Comparison of ENCODE assay signal across 8 mouse cellular contexts in the genomic region with DNA sequence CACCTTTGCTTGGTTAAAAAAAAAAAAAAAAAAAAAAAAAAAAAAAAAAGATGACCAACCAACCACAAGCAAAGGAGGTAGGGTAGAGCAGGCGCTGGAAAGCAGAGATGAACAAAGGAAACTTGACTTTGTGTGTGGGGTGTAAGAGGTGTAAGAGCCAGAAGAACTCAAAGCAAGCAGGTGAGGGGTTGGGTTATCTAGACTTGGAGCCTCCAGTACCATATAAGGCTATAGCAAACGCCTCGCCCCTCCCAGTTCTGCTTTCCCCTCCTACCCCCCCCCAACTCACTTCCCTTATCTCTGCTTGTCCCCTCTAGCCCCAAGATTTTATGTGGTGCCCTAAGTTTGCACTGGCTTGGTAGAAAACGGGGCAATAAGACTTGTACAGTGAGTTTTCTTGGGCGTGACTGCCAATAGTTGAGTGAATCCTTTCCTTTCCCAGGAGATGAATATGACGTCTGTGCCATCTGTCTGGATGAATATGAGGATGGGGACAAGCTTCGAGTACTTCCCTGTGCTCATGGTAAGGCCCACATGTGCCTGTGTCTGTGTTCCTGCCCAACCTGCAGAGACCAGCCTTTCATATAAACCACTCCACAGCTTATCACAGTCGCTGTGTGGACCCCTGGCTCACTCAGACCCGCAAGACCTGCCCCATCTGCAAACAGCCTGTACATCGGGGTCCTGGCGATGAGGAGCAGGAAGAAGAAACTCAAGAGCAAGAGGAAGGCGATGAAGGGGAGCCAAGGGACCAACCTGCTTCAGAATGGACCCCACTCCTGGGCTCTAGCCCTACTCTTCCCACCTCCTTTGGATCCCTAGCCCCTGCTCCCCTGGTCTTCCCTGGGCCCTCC. TPM values are rescaled to one million over a fixed set of nuclear protein-coding genes. Genes with fewer than 3 reads are reported as not detected.
DNase-seq lines count a peak whose midpoint lies in the region; ATAC-seq and TF ChIP-seq lines count a peak whose summit lies in the region.

No protein-coding gene starts in this region.

- H3K79me3 ChIP-seq in C2C12 (ENCODE audit: low read depth): peaks cover 56% of the 10 kb centered on the region

- peaks cover 90% of the 10 kb centered on the region for H3K79me2 ChIP-seq in C2C12 (ENCODE audit: control insufficient read depth, insufficient read depth)

- no peak for DNase-seq in heart, postnatal 36 days
- DNase-seq in adrenal gland, adult 8-10 months: no peak
- DNase-seq in adrenal gland, adult 2 months: no peak
- no peak for DNase-seq in cerebellum, adult 11 months

- peaks cover 41% of the 10 kb centered on the region for H3K4me1 ChIP-seq in heart, embryonic 11.5 days (ENCODE audit: control insufficient read depth, insufficient read depth, low read length)
- H3K4me1 ChIP-seq in embryonic facial prominence, embryonic 12.5 days: peaks cover 36% of the 10 kb centered on the region
- H3K4me1 ChIP-seq in liver, embryonic 16.5 days (ENCODE audit: control insufficient read depth, low read depth, low read length): peaks cover 66% of the 10 kb centered on the region

- H3K27ac ChIP-seq in heart, embryonic 11.5 days (ENCODE audit: low read depth, low read length): peak overlapping the region; percentile 4; the same call in 1 of the 2 replicates
- H3K27ac ChIP-seq in embryonic facial prominence, embryonic 12.5 days: 0 out of 2 replicates have a peak overlapping the region, but pooled peaks have one; percentile 38
- H3K27ac ChIP-seq in liver, embryonic 16.5 days (ENCODE audit: low read length): peak overlapping the region; percentile 99

- H3K27me3 ChIP-seq in heart, embryonic 11.5 days (ENCODE audit: control insufficient read depth, insufficient read depth, low read length): no peaks in the 10 kb centered on the region
- no peaks in the 10 kb centered on the region for H3K27me3 ChIP-seq in C2C12 (ENCODE audit: control insufficient read depth, insufficient read depth, insufficient read length)
- no peaks in the 10 kb centered on the region for H3K27me3 ChIP-seq in embryonic facial prominence, embryonic 12.5 days
- H3K27me3 ChIP-seq in liver, embryonic 16.5 days (ENCODE audit: control insufficient read depth, insufficient read depth, low read depth, low read length): no peaks in the 10 kb centered on the region

- no peak for TF ChIP-seq CTCF in C2C12 (IDR thresholded peaks at IDR 0.05; ENCODE audit: control insufficient read depth, insufficient read depth, insufficient read length)

- H3K4me3 ChIP-seq in heart, embryonic 11.5 days (ENCODE audit: low read depth, low read length): 0 out of 2 replicates have a peak overlapping the region, but pooled peaks have one; percentile 8
- no peak overlapping the region for H3K4me3 ChIP-seq in C2C12 (ENCODE audit: insufficient read depth, poor library complexity, severe bottlenecking)
- no peak overlapping the region for H3K4me3 ChIP-seq in embryonic facial prominence, embryonic 12.5 days
- peak overlapping the region; percentile 99 for H3K4me3 ChIP-seq in liver, embryonic 16.5 days (ENCODE audit: low read depth, low read length)

- ATAC-seq in heart, embryonic 11.5 days (replicated peaks; ENCODE audit: insufficient number of reproducible peaks, low FRiP score, low TSS enrichment): no peak
- no peak for ATAC-seq in embryonic facial prominence, embryonic 12.5 days (ENCODE audit: insufficient number of reproducible peaks, insufficient read depth, low FRiP score, low TSS enrichment)
- no peak for ATAC-seq in liver, embryonic 16.5 days (ENCODE audit: low read depth)

- peak overlapping the region; percentile 49 for H3ac ChIP-seq in C2C12 (ENCODE audit: control insufficient read depth, insufficient read length, low read depth)

- no peaks in the 10 kb centered on the region for H3K9me3 ChIP-seq in heart, embryonic 11.5 days (replicated peaks; ENCODE audit: control insufficient read depth, low read length)
- no peaks in the 10 kb centered on the region for H3K9me3 ChIP-seq in embryonic facial prominence, embryonic 12.5 days
- H3K9me3 ChIP-seq in liver, embryonic 16.5 days (replicated peaks; ENCODE audit: control insufficient read depth, low read length): no peaks in the 10 kb centered on the region

- peaks cover 32% of the 10 kb centered on the region for H3K36me3 ChIP-seq in heart, embryonic 11.5 days (ENCODE audit: control insufficient read depth, insufficient read depth, low read length)
- H3K36me3 ChIP-seq in C2C12 (ENCODE audit: control insufficient read depth, insufficient read depth): peaks cover 59% of the 10 kb centered on the region
- peaks cover 45% of the 10 kb centered on the region for H3K36me3 ChIP-seq in embryonic facial prominence, embryonic 12.5 days
- peaks cover 39% of the 10 kb centered on the region for H3K36me3 ChIP-seq in liver, embryonic 16.5 days (ENCODE audit: control insufficient read depth, insufficient read depth)

- WGBS in heart, embryonic 11.5 days (ENCODE audit: insufficient replicate concordance): 68% methylated on average over 12 of the region's 12 CpGs
- WGBS in embryonic facial prominence, embryonic 12.5 days: 81% methylated on average over 12 of the region's 12 CpGs
- WGBS in liver, embryonic 16.5 days (ENCODE audit: insufficient replicate concordance): 35% methylated on average over 12 of the region's 12 CpGs

- intact Hi-C loops in heart, postnatal 36 days (cut with DNase I): loop anchor here (10.0 kb wide), 1 partner anchor 656 kb away; the partner anchor contains the start of genes Gabarap and Phf23

- H3K4me2 ChIP-seq in heart, embryonic 11.5 days: peak overlapping the region; percentile 23; the same call in 1 of the 2 replicates
- no peak overlapping the region for H3K4me2 ChIP-seq in embryonic facial prominence, embryonic 12.5 days (replicated peaks)
- peak overlapping the region; percentile 92 for H3K4me2 ChIP-seq in liver, embryonic 16.5 days (ENCODE audit: low read depth, low read length)

- H3K9ac ChIP-seq in heart, embryonic 11.5 days (ENCODE audit: low read depth, low read length): peak overlapping the region; percentile 8; the same call in 1 of the 2 replicates
- no peak overlapping the region for H3K9ac ChIP-seq in embryonic facial prominence, embryonic 12.5 days
- peak overlapping the region; percentile 38 for H3K9ac ChIP-seq in liver, embryonic 16.5 days (ENCODE audit: low read depth, low read length)

TF ChIP-seq in C2C12, 6 proteins besides CTCF, POLR2A, EP300 and RAD21 (continues in another document):
- TF ChIP-seq USF1 (IDR thresholded peaks at IDR 0.05; ENCODE audit: low read depth) (no peak), MYOG (IDR thresholded peaks at IDR 0.05; ENCODE audit: control insufficient read depth, extremely low read depth, insufficient read length) (no peak), MAX (IDR thresholded peaks at IDR 0.05) (no peak)

RNA-seq across cellular contexts. Expression of gene Slc25a11, which starts 3.3 kb away (rescaled TPM):
- 221 and 245 TPM in 2 replicates for polyA plus RNA-seq in heart, embryonic 11.5 days (2014; fragmentation: Nextera tagmentation; extraction: Ambion mirVana)
- total RNA-seq in heart, postnatal 36 days (2021): 100 to 1,000 TPM; 570 to 607 TPM
- polyA plus RNA-seq in C2C12 (2012; fragmentation: generic; extraction: Trizol): 136 TPM
- polyA plus RNA-seq in embryonic facial prominence, embryonic 12.5 days (2016; fragmentation: Nextera tagmentation; extraction: Ambion mirVana): 159 and 160 TPM in 2 replicates
- polyA plus RNA-seq in liver, embryonic 16.5 days (2015; fragmentation: Nextera tagmentation; extraction: Ambion mirVana): 74.5 and 79.2 TPM in 2 replicates
- 100 to 1,000 TPM; 121 to 137 (median 127) TPM for total RNA-seq in adrenal gland, adult 8-10 months (2022)
- total RNA-seq in adrenal gland, adult 2 months (2021): 100 to 1,000 TPM; 124 to 140 TPM
- polyA plus RNA-seq in adrenal gland, adult 2 months (2012; rRNA removed): 118 and 139 TPM in 2 replicates

RNA-seq across cellular contexts. Expression of gene Rnf167, which starts 3.5 kb away (rescaled TPM):
- 66.8 and 76.9 TPM in 2 replicates for polyA plus RNA-seq in heart, embryonic 11.5 days (2014; fragmentation: Nextera tagmentation; extraction: Ambion mirVana)
- total RNA-seq in heart, postnatal 36 days (2021): 10 to 100 TPM; 52.5 to 57.9 TPM
- polyA plus RNA-seq in C2C12 (2012; fragmentation: generic; extraction: Trizol): 9.0 TPM
- polyA plus RNA-seq in embryonic facial prominence, embryonic 12.5 days (2016; fragmentation: Nextera tagmentation; extraction: Ambion mirVana): 96.5 and 104 TPM in 2 replicates
- polyA plus RNA-seq in liver, embryonic 16.5 days (2015; fragmentation: Nextera tagmentation; extraction: Ambion mirVana): 76.4 and 79.6 TPM in 2 replicates
- 100 to 1,000 TPM in 2 of 4 experiments, 10 to 100 TPM in 2; 82.3 to 136 (median 110) TPM for total RNA-seq in adrenal gland, adult 8-10 months (2022)
- total RNA-seq in adrenal gland, adult 2 months (2021): 100 to 1,000 TPM in 1 of 2 experiments, 10 to 100 TPM in 1; 76.9 to 106 TPM
- polyA plus RNA-seq in adrenal gland, adult 2 months (2012; rRNA removed): 91.4 and 101 TPM in 2 replicates

RNA-seq across cellular contexts. Expression of gene Pfn1, which starts 3.9 kb away (rescaled TPM):
- 1,771 and 1,932 TPM in 2 replicates for polyA plus RNA-seq in heart, embryonic 11.5 days (2014; fragmentation: Nextera tagmentation; extraction: Ambion mirVana)
- 100 to 1,000 TPM; 283 to 296 TPM for total RNA-seq in heart, postnatal 36 days (2021)
- polyA plus RNA-seq in C2C12 (2012; fragmentation: generic; extraction: Trizol): 4,207 TPM
- polyA plus RNA-seq in embryonic facial prominence, embryonic 12.5 days (2016; fragmentation: Nextera tagmentation; extraction: Ambion mirVana): 1,467 and 1,498 TPM in 2 replicates
- polyA plus RNA-seq in liver, embryonic 16.5 days (2015; fragmentation: Nextera tagmentation; extraction: Ambion mirVana): 899 and 965 TPM in 2 replicates
- total RNA-seq in adrenal gland, adult 8-10 months (2022): 1,000 to 10,000 TPM in 1 of 4 experiments, 100 to 1,000 TPM in 3; 582 to 1,056 (median 737) TPM
- total RNA-seq in adrenal gland, adult 2 months (2021): 100 to 1,000 TPM; 833 to 893 TPM
- polyA plus RNA-seq in adrenal gland, adult 2 months (2012; rRNA removed): 2,948 and 4,143 TPM in 2 replicates

RNA-seq across cellular contexts. Expression of gene Eno3, which starts 6.5 kb away (rescaled TPM):
- 272 and 313 TPM in 2 replicates for polyA plus RNA-seq in heart, embryonic 11.5 days (2014; fragmentation: Nextera tagmentation; extraction: Ambion mirVana)
- total RNA-seq in heart, postnatal 36 days (2021): 1,000 to 10,000 TPM; 1,887 to 1,957 TPM
- 1,151 TPM for polyA plus RNA-seq in C2C12 (2012; fragmentation: generic; extraction: Trizol)
- 20.1 and 27.9 TPM in 2 replicates for polyA plus RNA-seq in embryonic facial prominence, embryonic 12.5 days (2016; fragmentation: Nextera tagmentation; extraction: Ambion mirVana)
- polyA plus RNA-seq in liver, embryonic 16.5 days (2015; fragmentation: Nextera tagmentation; extraction: Ambion mirVana): 11.6 and 22.1 TPM in 2 replicates
- 10 to 100 TPM; 39.4 to 66.5 (median 54.7) TPM for total RNA-seq in adrenal gland, adult 8-10 months (2022)
- total RNA-seq in adrenal gland, adult 2 months (2021): 10 to 100 TPM; 18.3 to 67.6 TPM
- polyA plus RNA-seq in adrenal gland, adult 2 months (2012; rRNA removed): 8.0 and 16.9 TPM in 2 replicates

RNA-seq across cellular contexts. Expression of gene Gp1ba, which starts 11.6 kb away (rescaled TPM):
- polyA plus RNA-seq in heart, embryonic 11.5 days (2014; fragmentation: Nextera tagmentation; extraction: Ambion mirVana): 2.6 and 5.4 TPM in 2 replicates
- under 1 TPM; 0.16 to 0.17 TPM for total RNA-seq in heart, postnatal 36 days (2021)
- polyA plus RNA-seq in C2C12 (2012; fragmentation: generic; extraction: Trizol): 0.13 TPM
- polyA plus RNA-seq in embryonic facial prominence, embryonic 12.5 days (2016; fragmentation: Nextera tagmentation; extraction: Ambion mirVana): 0.15 and 0.27 TPM in 2 replicates
- 2.3 and 3.9 TPM in 2 replicates for polyA plus RNA-seq in liver, embryonic 16.5 days (2015; fragmentation: Nextera tagmentation; extraction: Ambion mirVana)
- not detected for total RNA-seq in adrenal gland, adult 8-10 months (2022)
- under 1 TPM in 1 of 2 experiments, not detected in 1; 0.12 TPM for total RNA-seq in adrenal gland, adult 2 months (2021)
- 0.03 TPM in 1 of 2 replicates, not detected in the other for polyA plus RNA-seq in adrenal gland, adult 2 months (2012; rRNA removed)

Comparison
In these comparisons a context has a peak if more than half of its experiments do, and no peak if none do; other contexts are left out.
1. H3K27ac ChIP-seq: peak in every context shown above with its lines; median percentile 99 in liver, embryonic 16.5 days; 38 in embryonic facial prominence, embryonic 12.5 days; 4 in heart, embryonic 11.5 days.
2. H3K4me3 ChIP-seq: peak in heart, embryonic 11.5 days (single experiment) and liver, embryonic 16.5 days (single experiment); none in C2C12 (single experiment) and embryonic facial prominence, embryonic 12.5 days (single experiment).